Mouse (Mus musculus) thymus, postnatal 4 days (tissue): ENCODE results near the gene Btbd35f4.
"Not testable (repeated sequence)": the region's sequence is repeated elsewhere in the genome, so short reads cannot be mapped to it uniquely, and the experiment has no call there.

Experiments
- DNase-seq: peaks from one replicate; pipeline ENCODE4 v3.0.0; 2021

Gene Btbd35f4

DNA sequence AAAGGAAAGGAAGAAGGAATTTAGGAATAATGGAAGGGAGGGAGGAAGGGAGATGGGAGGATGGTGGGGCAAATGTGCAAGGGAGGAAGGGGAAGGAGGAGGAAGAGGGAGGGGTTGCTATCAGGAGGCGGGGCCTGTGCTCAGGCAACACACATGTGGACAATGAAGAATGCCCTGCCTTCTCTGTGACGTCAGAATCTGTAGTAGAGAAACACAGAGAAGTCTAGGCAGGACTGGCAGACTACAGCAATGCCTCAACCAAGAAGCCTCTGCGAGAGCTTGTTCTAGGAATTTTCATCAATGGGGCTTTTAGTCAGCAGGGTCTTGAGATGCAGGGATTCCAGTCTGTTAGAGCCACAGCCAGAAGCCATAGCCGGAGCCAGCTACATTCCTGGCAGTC, at the start of gene Btbd35f4:
Btbd35f4 (plus strand) TSS at position 301 of the 400 bp plus-strand sequence.
- not testable (repeated sequence) for DNase-seq

DNA sequence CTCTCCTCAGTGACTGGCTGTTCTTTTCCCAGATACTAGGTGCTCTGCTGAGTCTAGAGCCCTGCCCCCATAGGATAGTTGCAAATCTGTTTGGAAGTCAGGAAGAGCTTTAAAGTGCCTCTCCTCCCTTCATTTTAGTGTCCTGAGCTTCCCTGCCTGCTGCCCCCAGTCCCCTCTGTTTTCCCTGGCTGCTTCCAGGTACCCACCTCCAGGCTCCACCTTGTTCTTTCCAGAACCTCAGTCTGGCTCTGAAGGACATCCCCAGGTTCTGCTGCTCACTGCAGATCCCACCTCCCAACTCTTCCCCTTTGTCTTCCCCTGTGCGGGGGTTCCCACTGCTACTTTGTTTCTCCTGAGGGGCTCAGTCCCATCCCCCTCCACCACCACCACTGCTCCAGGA, 39.7 kb downstream of the Btbd35f4 start:
- not testable (repeated sequence) for DNase-seq
